Mouse (Mus musculus): Measurements from ENCODE around the gene Fbxw9. TPM values are rescaled to one million over a fixed set of nuclear protein-coding genes. Genes with fewer than 3 reads are reported as not detected.

Gene Fbxw9
- polyA plus RNA-seq, 1 experiment = 54.7 TPM

GRCm38 (mm10) chr8:85084633-85085032, 24.8 kb downstream of the Fbxw9 start:
- DNase-seq (ENCODE audit: low spot score) = no peak

GRCm38 (mm10) chr8:85086238-85086637, 26.4 kb downstream of the Fbxw9 start:
- no peak for DNase-seq (ENCODE audit: low spot score)

- no peak for DNase-seq (ENCODE audit: low spot score)
Observed at GRCm38 (mm10) chr8:85088771-85089170, 28.9 kb downstream of the Fbxw9 start.

GRCm38 (mm10) chr8:85090856-85091255, 31.0 kb downstream of the Fbxw9 start:
- DNase-seq (ENCODE audit: low spot score) = no peak

GRCm38 (mm10) chr8:85091526-85092090, 31.8 kb downstream of the Fbxw9 start:
- no peak for DNase-seq (ENCODE audit: low spot score)

GRCm38 (mm10) chr8:85095051-85095450, 35.2 kb downstream of the Fbxw9 start:
- DNase-seq (ENCODE audit: low spot score) = no peak

DNA sequence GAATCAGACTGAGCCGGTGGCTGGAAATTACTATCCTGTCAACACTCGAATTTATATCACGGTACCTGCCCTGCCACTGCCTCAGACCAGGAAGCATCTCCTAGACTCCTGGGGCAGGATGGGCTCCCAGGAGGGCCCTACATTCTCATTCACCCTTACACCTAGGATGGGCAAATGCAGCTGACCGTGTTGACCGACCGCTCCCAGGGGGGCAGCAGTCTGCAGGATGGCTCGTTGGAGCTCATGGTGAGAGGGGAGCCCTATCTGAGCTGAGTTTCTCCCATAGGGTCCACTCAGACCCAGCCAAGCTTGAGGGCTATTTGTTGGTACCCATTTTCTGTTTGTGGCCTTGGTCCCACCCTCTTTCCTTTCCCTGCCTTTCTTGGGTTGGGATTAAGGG, 35.7 kb downstream of the Fbxw9 start:
- no peak for DNase-seq (ENCODE audit: low spot score)

GRCm38 (mm10) chr8:85096196-85096595, 36.3 kb downstream of the Fbxw9 start:
- DNase-seq (ENCODE audit: low spot score) = no peak

DNA sequence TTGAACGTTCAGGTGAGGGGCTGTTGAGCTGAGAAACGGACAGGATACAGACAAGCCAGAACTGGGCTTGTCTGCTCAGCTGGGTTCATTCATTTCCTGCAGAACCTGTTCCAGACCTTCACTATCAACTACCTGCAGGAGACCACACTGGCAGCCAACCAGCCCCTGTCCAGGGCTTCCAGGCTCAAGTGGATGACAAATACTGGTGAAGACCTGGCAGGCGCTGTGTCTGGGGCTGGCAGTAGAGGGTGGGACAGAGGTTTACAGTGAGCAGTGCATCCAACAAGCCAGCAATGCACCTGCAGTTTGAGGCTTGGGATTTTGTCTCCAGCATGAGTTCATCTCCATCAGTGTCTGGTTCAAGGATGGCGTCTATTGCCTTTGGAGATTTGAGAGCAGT, 37.0 kb downstream of the Fbxw9 start:
- DNase-seq (ENCODE audit: low spot score) = no peak

- no peak for DNase-seq (ENCODE audit: low spot score)
Observed at GRCm38 (mm10) chr8:85100076-85100665, 40.3 kb downstream of the Fbxw9 start.

DNA sequence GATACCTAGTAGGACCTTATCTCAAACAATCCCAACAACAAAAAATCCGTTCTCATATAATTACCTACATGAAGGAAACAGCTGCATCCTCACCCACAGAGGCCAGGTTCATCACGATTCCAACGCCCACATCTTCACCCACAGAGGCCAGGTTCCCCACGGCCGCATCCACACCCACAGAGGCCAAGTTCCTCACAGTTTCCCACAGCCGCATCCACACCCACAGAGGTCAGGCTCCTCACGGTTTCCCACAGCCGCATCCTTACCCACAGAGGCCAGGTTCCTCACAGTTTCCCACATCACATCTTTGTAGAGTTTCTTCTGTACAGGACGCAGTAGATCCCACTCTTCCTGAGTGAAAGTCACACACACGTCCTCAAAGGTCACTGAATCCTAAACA, 53.4 kb downstream of the Fbxw9 start:
- DNase-seq (ENCODE audit: low spot score) = no peak

DNA sequence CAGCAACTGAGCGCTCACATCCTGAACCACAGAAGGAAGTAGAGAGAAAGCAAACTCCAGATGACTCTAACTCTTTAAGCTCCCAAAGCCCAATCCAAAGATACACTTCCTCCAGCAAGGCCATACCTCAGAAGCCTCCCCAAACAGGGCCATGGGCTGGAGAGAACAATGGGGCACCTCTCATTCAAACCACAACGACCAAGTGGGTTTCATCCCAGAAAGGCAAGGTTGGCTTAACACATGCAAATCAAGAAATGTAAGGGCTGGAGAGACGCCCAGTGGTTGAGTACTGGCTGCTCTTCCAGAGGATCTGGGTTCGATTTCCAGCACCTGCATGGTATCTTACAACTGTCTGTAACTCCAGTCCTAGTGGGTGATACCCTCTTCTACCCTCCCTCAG, 55.6 kb downstream of the Fbxw9 start:
- DNase-seq (ENCODE audit: low spot score) = no peak

Other genes with a start within 250 kb of the Fbxw9 start
- gene Dand5, start 237.2 kb upstream of the Fbxw9 start, polyA plus RNA-seq (2012; rRNA removed) = 4.7 and 4.8 TPM in 2 replicates
- 22.0 and 22.2 TPM in 2 replicates for gene Gadd45gip1, start 228.5 kb upstream of the Fbxw9 start, polyA plus RNA-seq (2012; rRNA removed)
- gene Rad23a, start 219.4 kb upstream of the Fbxw9 start, polyA plus RNA-seq (2012; rRNA removed) = 63.3 and 69.9 TPM in 2 replicates
- 362 and 430 TPM in 2 replicates for gene Calr, start 213.1 kb upstream of the Fbxw9 start, polyA plus RNA-seq (2012; rRNA removed)
- gene Farsa, start 203.1 kb upstream of the Fbxw9 start, polyA plus RNA-seq (2012; rRNA removed) = 39.2 and 51.4 TPM in 2 replicates
- 2.8 and 3.2 TPM in 2 replicates for gene Syce2, start 187.9 kb upstream of the Fbxw9 start, polyA plus RNA-seq (2012; rRNA removed)
- 31.4 and 33.1 TPM in 2 replicates for gene Gcdh, start 166.1 kb upstream of the Fbxw9 start, polyA plus RNA-seq (2012; rRNA removed)
- 0.15 TPM in 2 replicates for gene Klf1, start 158.1 kb upstream of the Fbxw9 start, polyA plus RNA-seq (2012; rRNA removed)
- 18.4 and 20.4 TPM in 2 replicates for gene Dnase2a, start 151.5 kb upstream of the Fbxw9 start, polyA plus RNA-seq (2012; rRNA removed)
- 0.17 and 0.19 TPM in 2 replicates for gene Mast1, start 122.7 kb upstream of the Fbxw9 start, polyA plus RNA-seq (2012; rRNA removed)
- gene Rtbdn, start 113.1 kb upstream of the Fbxw9 start, polyA plus RNA-seq (2012; rRNA removed) = not detected in 2 replicates
- not detected in 2 replicates for gene Gm49661, start 90.6 kb upstream of the Fbxw9 start, polyA plus RNA-seq (2012; rRNA removed)
- gene Prdx2, start 90.5 kb upstream of the Fbxw9 start, polyA plus RNA-seq (2012; rRNA removed) = 215 and 231 TPM in 2 replicates
- gene Rnaseh2a, start 90.3 kb upstream of the Fbxw9 start, polyA plus RNA-seq (2012; rRNA removed) = 49.4 and 49.5 TPM in 2 replicates
- 97.4 and 121 TPM in 2 replicates for gene Junb, start 81.3 kb upstream of the Fbxw9 start, polyA plus RNA-seq (2012; rRNA removed)
- 26.9 and 28.5 TPM in 2 replicates for gene Hook2, start 69.5 kb upstream of the Fbxw9 start, polyA plus RNA-seq (2012; rRNA removed)
- gene Best2, start 45.5 kb upstream of the Fbxw9 start, polyA plus RNA-seq (2012; rRNA removed) = 0.04 TPM in 1 of 2 replicates, not detected in the other
- 113 and 136 TPM in 2 replicates for gene Asna1, start 34.8 kb upstream of the Fbxw9 start, polyA plus RNA-seq (2012; rRNA removed)
- gene Trir, start 33.2 kb upstream of the Fbxw9 start, polyA plus RNA-seq (2012; rRNA removed) = 109 and 140 TPM in 2 replicates
- 50.0 and 53.0 TPM in 2 replicates for gene Tnpo2, start 23.1 kb upstream of the Fbxw9 start, polyA plus RNA-seq (2012; rRNA removed)
- 0.43 and 1.2 TPM in 2 replicates for gene Gm5741, start 7.9 kb downstream of the Fbxw9 start, polyA plus RNA-seq (2012; rRNA removed)
- 41.0 and 47.1 TPM in 2 replicates for gene Dhps, start 11.7 kb downstream of the Fbxw9 start, polyA plus RNA-seq (2012; rRNA removed)
- gene Wdr83os, start 20.7 kb downstream of the Fbxw9 start, polyA plus RNA-seq (2012; rRNA removed) = 95.6 and 103 TPM in 2 replicates
- 35.8 and 45.7 TPM in 2 replicates for gene Wdr83, start 21.3 kb downstream of the Fbxw9 start, polyA plus RNA-seq (2012; rRNA removed)
- 72.9 and 74.8 TPM in 2 replicates for gene Man2b1, start 23.2 kb downstream of the Fbxw9 start, polyA plus RNA-seq (2012; rRNA removed)
- 3.9 and 4.3 TPM in 2 replicates for gene Zfp791, start 63.0 kb downstream of the Fbxw9 start, polyA plus RNA-seq (2012; rRNA removed)
- not detected in 2 replicates for gene Cks1brt, start 91.9 kb downstream of the Fbxw9 start, polyA plus RNA-seq (2012; rRNA removed)
- gene Olfr371, start 165.9 kb downstream of the Fbxw9 start, polyA plus RNA-seq (2012; rRNA removed) = not detected in 2 replicates
- 25.1 and 31.3 TPM in 2 replicates for gene Orc6, start 239.6 kb downstream of the Fbxw9 start, polyA plus RNA-seq (2012; rRNA removed)
- 92.0 and 94.3 TPM in 2 replicates for gene Vps35, start 239.7 kb downstream of the Fbxw9 start, polyA plus RNA-seq (2012; rRNA removed)

All from urinary bladder, adult 2 months (tissue).